Mouse (Mus musculus) gastrocnemius, adult 18-20 months (tissue): ENCODE measurements around the gene Stat2. TPM values are rescaled to one million over a fixed set of nuclear protein-coding genes. Genes with fewer than 3 reads are reported as not detected.

ENCODE experiments used
- DNase-seq: peaks from one replicate; pipeline ENCODE4 v3.0.0; 2021; ENCODE audit warnings: low spot score
- long read RNA-seq, 2 experiments: library from polyadenylated mRNA; stranded (forward); transcript quantifications; one replicate each; pipeline ENCODE4 v2.0.0; 2021
- total RNA-seq, 2 experiments: library from RNA; stranded (reverse); gene quantifications; 2 replicates each; pipeline ENCODE4 v1.2.3; 2021

Stat2 gene
- 1 to 10 TPM; 2.7 to 5.2 TPM for total RNA-seq
- long read RNA-seq, experiment 1 = 0 reads
- long read RNA-seq, experiment 2 = 0 reads

DNA sequence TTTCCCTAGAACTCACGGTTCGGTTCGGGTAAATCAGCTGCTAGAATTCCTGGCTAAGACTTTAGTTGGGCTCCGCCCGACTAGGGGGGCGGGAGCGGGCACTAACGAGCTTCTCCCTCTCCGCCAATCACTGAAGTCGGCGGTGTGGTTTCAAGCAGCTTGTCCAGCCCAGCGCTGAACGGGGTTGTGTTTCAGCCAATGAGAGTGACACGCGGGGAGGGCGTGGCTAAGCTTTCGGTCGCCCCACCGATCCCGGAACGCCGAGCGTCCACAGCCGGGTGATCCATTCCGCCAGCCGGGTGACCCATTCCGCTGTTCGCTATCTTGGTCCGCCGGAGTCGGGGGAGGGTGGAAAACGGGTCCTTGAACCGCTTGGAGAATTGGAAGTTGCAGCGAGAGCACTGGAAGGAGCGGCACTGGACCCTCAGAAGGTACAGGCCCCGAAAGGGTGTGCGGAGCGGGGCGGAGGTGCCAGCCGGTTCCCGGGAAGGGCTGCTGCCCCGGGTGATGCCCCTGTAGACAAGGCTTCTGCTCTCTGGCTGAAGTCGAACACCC is at the start of gene Stat2:
Gene Stat2 (plus strand): TSS at position 273 of the 555 bp plus-strand sequence.
- DNase-seq = peak; percentile 98

DNA sequence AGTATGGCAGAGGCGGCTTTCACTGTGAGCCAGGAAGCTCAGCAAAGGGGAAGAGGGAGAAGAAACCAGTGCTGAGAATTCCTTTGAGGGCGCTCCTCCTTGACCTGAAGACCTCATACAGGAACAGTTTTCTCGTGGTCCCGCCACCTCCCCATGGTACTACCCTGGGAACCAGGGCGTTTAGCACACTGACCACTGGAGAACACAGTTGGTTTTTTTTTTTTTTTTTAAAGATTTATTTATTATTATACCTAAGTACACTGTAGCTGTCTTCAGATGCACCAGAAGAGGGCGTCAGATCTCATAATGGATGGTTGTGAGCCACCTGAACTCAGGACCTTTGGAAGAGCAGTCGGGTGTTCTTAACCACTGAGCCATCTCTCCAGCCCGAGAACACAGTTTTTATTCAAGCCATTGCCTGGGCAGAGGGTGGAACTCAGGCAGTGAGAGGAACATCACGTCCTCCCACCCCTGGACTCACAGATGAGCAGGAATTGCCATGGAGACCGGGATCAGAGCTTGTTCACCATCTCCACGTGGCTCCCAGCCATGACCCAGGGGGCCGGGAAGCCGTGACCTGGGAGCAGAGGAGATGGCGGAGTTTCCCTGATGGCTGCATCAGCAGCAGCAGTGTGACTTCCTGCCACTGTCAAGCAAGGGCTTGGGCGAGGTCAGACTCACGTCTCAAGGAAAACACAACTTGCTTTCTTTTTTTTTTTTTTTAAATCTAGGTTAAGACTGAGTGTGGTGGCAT is 48.6 kb upstream of the Stat2 start:
- DNase-seq = no peak

DNA sequence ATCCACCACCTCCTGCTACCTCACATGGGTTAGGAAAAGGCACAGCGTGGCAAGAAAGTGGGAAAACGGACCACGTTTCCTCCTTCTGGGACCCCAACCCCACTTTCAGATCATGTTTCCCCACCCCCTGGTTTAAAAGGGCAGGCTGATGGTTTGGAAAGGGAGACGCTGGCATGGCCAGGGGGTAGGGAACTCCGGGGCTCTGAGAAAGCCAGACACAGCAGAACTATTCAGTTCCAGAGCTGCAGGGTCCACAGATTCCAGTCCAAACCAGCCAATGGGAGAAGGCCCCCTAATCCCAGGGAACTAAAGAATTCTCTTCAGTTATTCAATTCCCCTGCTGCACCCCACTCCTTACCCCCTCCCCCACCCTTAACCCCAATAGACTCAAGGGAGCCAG is 45.3 kb upstream of the Stat2 start:
- no peak for DNase-seq

DNA sequence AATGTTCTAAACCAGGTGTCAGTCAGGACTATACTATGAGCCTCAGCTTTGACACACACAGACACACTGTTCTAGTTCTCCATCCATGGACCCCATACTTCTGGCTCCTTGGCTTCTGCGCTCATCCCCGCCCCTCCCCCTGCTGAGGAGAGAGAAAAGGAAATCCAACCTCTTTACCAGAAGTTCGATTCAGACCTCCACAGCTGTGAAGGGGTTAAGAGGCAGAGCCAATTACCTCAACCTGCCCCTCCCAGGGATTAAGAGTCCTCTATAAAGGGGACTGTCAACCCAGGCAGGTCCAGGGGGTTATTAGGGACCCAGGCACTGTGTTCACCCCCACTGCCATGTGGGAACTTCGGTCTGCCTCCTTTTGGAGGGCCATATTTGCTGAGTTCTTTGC is 44.8 kb upstream of the Stat2 start, which contains the start of gene Mip:
Gene Mip (plus strand): TSS at position 301 of the 400 bp plus-strand sequence.
- DNase-seq = no peak

DNA sequence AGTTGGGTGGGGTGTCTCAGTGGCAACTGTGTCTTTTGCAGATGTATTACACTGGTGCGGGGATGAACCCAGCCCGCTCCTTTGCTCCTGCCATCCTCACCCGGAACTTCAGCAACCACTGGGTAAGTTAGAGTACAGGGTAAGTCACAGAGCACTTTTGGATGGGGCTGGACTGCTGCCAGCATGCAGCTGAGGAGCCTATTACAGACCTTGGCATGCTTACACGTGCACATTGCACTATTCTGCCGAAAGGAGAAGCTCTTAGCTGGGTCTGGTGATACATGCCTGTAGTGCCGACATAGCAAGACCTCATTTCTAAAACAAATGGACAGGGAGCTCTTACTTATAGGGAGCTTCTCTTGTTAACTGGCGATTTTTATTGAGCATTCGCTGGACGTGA is 42.8 kb upstream of the Stat2 start:
- DNase-seq = no peak

DNA sequence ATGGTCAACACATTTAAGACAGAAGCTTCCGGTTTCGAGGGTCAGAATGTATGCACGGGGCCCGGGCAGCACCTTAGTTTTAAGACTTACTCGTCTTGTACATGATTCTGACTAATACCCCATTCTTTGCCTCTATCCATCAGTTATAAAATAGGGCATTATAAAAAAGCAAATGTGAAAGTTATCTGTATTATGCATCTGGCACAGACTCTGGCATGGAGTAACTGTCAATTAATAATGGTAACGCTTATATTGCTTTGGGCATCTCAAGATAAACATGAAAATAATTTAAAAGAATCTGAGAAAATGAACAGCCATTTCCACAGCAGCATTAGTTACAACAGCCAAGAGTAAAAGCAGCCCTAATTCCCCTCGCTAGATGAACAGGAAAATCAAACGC is 42.4 kb upstream of the Stat2 start:
- DNase-seq = no peak

DNA sequence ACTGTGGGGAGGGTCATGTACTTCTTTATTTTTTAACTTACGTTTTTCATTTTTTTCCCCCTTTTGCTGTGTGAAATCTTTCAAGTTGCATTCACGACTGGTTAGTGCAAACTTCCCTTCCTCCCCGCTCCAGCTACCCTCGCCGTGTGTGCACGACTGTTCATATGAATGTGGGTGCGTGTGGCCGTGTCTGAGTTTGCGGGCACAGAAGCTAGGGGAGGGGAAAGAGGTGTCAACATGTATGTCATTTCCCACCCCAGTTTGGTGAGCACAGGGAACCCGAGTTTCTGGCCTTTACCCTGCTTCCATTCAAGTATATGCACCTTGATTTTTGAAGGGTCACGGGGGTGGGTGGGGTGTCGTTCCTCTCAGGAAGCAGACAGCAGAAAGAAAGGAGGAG is 39.8 kb upstream of the Stat2 start:
- DNase-seq = no peak

DNA sequence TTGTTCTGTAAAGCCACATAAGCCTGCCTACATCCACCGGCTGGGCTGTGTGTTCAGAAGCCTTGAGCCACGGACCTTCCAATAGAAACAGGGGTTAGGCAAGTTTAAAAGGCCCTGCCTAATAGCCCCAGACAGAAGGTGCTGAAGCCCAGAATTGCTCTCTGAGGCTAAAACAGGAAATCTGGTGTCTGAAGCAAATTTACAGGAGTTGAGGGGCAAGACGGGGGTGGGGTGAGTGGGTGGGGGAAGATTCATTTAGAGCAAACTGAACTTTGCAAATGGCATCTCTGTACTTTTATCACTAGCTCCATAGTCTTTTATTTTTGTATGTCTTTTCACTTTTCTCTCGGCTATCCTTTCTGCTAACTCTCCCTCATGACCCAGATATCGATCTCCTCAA is 39.2 kb upstream of the Stat2 start:
- DNase-seq = no peak

DNA sequence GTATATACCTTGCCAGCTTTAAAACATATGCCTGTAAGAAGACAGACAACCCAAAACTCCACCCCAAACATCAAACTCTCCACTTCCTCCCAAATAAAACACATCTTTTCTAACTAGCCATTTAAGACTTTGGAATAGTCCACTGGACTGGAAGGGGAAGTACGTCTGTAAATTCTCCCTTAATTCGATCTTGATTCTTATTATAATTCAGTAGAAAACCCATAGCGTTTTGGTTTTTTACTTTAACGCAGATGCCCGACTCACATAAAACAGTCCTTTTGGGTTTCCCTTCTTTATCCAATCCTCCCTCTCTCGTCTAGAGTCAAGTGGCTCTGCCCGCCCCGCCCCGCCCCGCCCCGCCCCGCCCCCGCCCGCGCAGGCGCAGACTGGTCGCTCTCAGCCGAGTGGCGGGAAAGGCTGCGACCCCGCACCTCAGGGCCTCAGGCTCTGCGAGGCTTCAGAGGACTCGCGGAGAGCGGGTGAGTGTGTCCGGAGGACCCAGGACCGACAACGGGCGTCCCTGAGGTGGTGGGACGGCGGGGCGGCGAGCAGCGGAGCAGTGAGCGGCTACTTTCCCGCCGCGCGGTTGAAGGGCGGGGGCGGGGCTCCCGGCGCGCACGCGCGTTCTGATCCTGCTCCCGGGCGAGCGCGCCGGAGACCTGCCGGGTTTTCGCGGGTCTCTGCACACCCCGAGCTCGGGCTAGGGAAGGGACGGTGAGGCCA is 38.5 kb upstream of the Stat2 start, which contains the start of gene Timeless:
Gene Timeless (plus strand): TSS at position 369 of the 723 bp plus-strand sequence.
- peak; percentile 85 for DNase-seq

DNA sequence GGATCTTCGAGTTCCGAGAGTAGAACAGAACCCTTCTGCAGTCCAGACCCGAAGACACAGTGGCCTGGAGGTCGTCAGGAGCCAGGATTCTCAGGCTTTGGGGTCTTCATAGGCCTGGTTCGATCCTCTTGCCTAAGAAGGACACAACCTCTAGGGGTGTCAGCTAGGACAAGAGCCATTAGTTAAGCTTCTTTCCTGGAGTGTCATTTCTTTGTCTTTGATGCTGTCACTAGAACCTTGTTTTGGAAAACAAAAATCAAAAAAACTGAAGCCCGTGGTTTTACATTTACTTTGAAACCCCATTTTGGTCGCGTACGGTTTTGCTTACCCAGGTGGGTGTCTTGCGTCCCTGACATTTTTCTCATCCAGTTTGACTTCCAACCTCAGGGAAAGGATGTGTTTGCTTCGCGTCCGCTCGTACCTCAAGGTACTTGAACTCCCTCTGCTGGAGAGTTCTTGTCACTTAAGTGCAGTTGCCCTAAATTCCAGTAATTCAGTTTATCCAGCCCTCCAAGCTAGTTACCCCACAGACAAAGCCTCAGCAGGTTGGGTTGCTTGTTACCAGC is 37.9 kb upstream of the Stat2 start:
- peak; percentile 69 for DNase-seq

DNA sequence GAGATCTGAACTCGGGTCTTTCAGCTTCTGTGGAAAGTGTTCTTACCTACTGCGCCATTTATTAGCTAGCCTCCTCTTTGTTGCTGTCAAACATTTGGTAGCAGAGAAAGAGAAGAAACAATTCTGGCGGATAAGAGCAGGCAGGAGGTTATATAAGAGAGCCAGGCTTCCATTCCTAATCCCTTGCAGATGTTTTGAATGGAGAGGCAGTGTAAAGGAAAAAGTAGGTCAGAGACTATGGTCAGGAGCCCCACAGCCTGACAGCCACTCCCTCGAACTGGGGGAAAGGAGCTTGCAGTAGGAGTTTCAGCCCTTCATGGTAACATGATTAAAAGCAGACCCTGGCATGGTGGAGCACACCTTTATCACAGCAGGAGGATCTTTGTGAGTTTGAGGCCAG is 34.0 kb upstream of the Stat2 start:
- no peak for DNase-seq

DNA sequence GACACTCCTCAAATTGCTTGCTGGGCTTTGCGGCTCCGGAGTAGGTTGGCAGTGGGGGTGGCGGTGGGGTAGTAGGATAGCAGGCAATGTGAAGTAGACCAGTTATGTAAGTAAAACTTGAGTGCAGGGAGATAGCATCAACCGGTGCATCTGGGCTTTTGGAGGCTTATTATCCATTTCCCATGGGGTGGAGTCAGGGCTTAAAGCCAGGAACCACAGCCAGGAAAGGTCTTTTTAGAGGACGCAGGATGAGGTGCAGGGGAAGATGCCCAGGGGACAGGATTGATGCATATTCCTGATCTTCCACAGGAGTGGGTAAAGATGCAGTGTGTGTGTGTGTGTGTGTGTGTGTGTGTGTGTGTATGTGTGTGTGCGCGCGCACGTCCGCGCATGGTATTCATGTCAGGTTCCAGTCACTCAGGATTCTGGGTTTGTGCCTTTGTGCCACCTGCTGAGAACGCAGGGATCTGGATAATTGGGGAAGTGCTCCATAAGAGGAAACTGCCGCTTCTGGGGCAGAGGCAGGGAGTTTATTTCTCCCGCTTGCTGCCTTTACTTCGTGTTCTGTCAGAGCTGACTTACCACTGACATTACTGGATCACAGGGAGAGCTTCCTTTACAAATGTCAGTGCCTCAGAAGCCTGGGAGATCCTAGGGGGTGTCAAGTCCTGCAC is 32.4 kb upstream of the Stat2 start:
- DNase-seq = peak; percentile 32

DNA sequence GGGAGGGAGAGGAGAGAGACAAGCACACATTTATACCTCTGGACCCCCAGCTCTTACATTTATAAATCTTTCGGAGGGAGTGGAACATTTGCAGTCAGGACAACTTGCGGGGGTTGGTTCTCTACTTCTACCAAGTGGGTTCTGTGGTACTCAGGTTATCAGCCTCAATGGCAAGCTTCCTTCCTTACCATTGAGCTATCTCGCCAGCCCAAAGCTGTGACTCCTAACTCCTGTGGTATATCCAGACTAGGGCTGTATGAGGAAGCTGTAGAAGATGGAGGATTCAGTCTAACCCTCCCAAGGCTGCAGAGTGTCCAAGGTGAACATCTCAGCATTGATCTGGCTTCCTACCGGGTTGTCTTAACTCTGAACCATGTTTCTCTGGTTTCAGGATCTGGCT is 31.2 kb upstream of the Stat2 start:
- DNase-seq = no peak

DNA sequence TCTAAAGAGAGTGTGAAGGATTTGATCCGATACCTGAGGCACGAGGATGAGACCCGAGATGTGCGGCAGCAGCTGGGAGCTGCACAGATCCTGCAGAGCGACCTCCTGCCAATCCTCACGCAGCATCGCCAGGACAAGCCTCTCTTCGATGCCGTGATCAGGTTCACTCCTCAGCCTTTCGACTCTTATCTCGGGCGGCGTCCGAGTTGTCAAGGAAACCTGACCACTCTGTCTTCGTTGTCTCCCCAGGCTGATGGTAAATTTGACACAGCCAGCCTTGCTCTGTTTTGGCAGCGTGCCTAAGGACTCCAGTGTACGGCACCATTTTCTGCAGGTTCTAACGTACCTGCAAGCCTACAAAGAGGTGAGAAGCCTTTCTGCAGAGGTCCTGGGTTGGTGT is 30.2 kb upstream of the Stat2 start:
- no peak for DNase-seq

DNA sequence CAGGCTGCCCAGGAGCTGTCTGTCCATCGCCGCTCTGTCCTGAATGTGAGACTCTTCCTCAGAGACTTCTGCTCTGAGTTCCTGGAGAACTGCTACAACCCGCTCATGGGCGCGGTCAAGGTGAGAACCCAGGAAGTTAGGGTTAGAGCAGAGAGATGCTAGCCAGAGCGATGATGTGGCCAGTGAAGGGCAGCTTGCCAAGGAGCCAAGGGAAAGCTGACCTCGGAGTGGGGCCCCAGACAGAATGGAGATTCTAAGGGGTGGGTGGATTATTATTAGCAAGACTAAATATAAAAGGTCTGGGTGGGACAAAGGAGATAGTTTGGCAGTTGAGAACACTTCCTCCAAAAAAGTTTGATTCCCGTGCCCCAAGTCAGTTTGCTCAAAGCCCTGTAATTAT is 27.1 kb upstream of the Stat2 start:
- no peak for DNase-seq

DNA sequence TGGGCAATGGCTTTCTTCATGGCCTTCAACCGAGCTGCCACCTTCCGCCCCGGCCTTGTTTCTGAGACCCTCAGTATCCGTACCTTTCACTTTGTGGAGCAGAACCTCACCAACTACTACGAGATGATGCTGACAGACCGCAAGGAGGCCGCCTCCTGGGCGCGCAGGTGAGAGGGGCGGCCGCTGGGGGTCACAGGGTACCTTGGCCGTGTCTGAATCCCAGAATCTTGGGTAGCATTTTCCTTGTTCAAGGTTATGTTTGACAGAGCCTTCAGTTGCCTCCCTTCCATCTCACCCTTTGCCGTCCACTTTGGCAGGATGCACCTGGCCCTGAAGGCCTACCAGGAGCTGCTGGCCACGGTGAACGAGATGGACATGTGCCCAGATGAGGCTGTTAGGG is 26.2 kb upstream of the Stat2 start:
- no peak for DNase-seq

DNA sequence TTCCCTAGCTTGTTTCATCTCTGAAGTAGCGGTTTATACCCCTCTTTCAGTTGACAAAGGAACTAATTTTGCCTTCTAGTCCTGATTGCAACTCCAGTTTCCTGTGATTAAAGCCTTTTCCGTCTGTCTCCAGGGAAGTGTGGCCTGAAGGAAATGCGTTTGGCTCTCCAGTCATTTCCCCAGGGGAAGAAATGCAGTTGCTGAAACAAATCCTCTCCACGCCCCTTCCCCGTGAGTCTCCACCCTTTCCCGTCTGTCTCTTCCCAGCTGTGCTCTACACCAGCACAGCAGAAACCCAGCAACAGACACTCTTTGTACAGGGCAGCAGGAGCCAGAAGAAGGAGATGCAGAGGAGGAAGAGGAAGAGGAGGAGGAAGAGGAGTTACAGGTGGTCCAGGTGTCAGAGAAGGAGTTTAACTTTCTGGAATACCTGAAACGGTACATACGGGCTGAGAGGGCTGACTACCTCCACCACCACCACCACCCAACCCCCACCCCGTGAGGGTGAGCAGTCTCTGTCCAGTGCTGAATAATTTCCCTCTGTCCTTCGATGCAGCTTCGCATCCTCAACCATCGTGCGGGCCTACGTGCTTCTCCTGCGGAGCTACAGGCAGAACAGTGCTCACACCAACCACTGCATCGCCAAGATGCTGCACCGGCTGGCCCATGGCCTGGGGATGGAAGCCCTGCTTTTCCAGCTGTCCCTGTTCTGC is 23.2 kb upstream of the Stat2 start:
- DNase-seq = peak; percentile 62

DNA sequence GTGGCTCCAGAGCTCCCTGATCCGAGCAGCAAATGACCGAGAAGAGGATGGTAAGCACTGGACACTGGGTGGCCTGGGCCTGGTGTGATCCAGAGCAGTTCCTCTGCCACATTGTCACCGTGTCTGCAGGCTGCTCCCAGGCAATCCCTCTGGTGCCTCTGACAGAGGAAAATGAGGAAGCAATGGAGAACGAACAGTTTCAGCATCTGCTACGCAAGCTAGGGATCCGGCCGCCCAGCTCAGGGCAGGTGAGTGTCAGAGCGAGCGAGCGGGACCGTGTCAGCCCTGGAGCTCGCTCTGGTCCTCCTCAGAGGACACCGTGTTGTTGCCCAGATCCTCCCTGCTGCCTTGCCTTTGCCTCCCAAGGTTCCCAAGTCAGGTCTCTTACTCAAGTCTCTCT is 19.8 kb upstream of the Stat2 start:
- DNase-seq = no peak

DNA sequence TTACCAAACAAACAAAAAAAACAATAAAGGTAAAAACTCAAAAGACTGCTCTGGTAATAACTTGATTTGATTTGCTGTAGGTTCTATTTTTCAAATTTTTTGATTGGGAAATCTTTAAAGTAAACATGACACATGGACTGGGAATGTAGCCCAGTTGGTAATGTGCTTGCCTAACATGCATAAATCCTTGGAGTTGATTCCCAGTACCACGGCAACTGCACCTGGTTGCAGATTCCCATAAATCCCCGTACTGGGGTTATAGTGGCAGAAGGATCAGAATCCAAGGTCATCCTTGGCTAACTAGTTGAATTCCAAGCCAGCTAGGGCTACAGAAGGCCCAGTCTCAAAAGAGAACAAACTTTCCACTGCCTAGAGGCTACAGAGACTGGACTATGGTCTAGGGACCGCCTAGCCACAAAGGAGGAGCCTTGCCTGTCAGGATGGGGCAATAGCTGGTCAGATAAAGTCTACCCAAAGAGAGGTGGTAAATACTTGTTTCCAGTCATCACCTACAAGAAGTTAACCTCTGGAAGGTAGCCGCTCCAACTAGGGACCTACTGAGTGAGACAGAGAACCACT is 16.6 kb upstream of the Stat2 start, which contains the start of gene Apon:
Gene Apon (plus strand): TSS at position 420 of the 579 bp plus-strand sequence.
- no peak for DNase-seq

DNA sequence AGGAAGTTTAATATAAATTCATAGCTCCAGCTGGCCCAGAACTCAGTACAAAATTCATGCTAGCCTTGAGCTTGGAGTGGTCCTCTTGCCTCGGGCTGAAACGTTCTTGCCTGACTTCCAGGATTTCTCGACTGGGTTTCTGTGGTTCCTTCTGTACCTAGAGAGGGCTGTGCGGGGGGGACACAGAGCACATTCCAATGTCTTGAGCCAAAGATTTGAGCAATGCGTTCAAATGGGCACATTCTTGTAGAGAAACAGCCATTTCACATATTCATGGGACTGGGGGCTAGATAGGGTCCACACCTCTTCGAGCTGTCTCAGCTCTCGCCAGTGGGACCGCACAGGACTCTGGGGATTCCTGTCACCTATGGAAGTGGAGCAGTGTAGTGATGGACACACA is 14.4 kb upstream of the Stat2 start:
- no peak for DNase-seq

DNA sequence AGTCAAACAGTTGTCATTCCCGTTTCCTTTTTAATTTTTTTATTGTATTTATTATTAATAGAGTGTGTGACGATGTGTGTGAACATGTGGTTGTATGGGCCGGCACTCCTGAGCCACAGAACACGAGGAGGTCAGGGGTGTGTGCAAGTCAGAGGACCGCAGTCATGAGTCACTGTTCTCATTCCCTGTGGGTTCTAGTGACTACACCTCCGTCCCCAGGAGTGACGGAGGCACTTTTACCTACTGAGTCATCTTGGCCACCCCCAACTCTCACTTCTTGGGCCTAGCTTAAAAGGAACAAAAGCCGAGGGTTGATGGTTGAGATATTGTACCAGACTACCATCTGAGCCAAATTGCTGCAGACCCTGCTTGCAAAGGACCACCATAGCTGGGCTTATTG is 14.0 kb upstream of the Stat2 start:
- no peak for DNase-seq
